8 mouse cellular contexts compared by ENCODE assay signal in the genomic region with DNA sequence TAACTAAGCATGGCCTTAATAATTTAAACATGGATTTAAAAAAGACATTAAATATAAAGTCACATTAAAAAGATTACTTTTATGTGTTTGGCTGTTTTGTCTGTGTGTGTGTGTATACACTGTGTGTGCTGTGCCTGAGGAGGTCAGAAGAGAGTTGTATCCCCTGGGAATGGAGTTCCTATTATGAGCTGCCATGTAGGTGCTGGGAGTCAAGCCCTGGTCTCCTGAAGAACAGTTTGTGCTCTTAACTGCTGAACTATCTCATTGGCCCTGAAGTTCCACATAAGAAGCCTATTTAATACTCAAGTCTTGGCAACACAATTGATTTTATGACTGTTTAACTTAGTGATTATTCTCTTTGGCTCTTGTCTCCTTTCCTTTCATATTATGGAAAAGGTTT. TPM values are rescaled to one million over a fixed set of nuclear protein-coding genes. Genes with fewer than 3 reads are reported as not detected.
DNase-seq lines count a peak whose midpoint lies in the region; ATAC-seq and TF ChIP-seq lines count a peak whose summit lies in the region.

No protein-coding gene starts in this region.

- peak overlapping the region; percentile 100 for H3K9ac ChIP-seq in heart, embryonic 15.5 days
- peak overlapping the region; percentile 98; the same call in 1 of the 2 replicates for H3K9ac ChIP-seq in hindbrain, embryonic 12.5 days
- H3K9ac ChIP-seq in midbrain, embryonic 12.5 days (replicated peaks) = peak overlapping the region; percentile 97

- peaks cover 32% of the 10 kb centered on the region for H3K4me1 ChIP-seq in heart, embryonic 15.5 days (replicated peaks)
- H3K4me1 ChIP-seq in bone marrow, adult 2 months (ENCODE audit: control insufficient read depth, insufficient read depth, low read length) = peaks cover 4% of the 10 kb centered on the region
- H3K4me1 ChIP-seq in hindbrain, embryonic 12.5 days = peaks cover 31% of the 10 kb centered on the region
- H3K4me1 ChIP-seq in midbrain, embryonic 12.5 days = peaks cover 37% of the 10 kb centered on the region

- peak overlapping the region; percentile 77 for H3K4me2 ChIP-seq in heart, embryonic 15.5 days
- peak overlapping the region; percentile 92 for H3K4me2 ChIP-seq in hindbrain, embryonic 12.5 days (replicated peaks)
- peak overlapping the region; percentile 93 for H3K4me2 ChIP-seq in midbrain, embryonic 12.5 days (replicated peaks)

- no peak overlapping the region for H3K27ac ChIP-seq in heart, embryonic 15.5 days
- H3K27ac ChIP-seq in bone marrow, adult 2 months (ENCODE audit: control insufficient read depth, insufficient read depth, low read depth, low read length, poor library complexity) = no peak overlapping the region
- no peak overlapping the region for H3K27ac ChIP-seq in hindbrain, embryonic 12.5 days
- no peak overlapping the region for H3K27ac ChIP-seq in midbrain, embryonic 12.5 days (replicated peaks)

- DNase-seq in heart, adult 9 months (ENCODE audit: low spot score in 2 of 2) = no peak
- no peak for DNase-seq in adrenal gland, postnatal 14 days
- DNase-seq in ovary, postnatal 36 days (ENCODE audit: low spot score) = no peak
- no peak for DNase-seq in right cerebral cortex, adult 18-20 months

- H3K4me3 ChIP-seq in heart, embryonic 15.5 days = peak overlapping the region; percentile 99
- H3K4me3 ChIP-seq in bone marrow, adult 2 months (replicated peaks; ENCODE audit: control insufficient read depth, low read depth, low read length) = peak overlapping the region; percentile 53
- peak overlapping the region; percentile 98 for H3K4me3 ChIP-seq in hindbrain, embryonic 12.5 days
- H3K4me3 ChIP-seq in midbrain, embryonic 12.5 days = peak overlapping the region; percentile 98

- no peaks in the 10 kb centered on the region for H3K27me3 ChIP-seq in heart, embryonic 15.5 days
- no peaks in the 10 kb centered on the region for H3K27me3 ChIP-seq in hindbrain, embryonic 12.5 days
- H3K27me3 ChIP-seq in midbrain, embryonic 12.5 days = no peaks in the 10 kb centered on the region

- no peak for TF ChIP-seq CTCF in bone marrow, adult 2 months (IDR thresholded peaks at IDR 0.05; ENCODE audit: control insufficient read depth, insufficient read depth, low read length)

- TF ChIP-seq POLR2A in bone marrow, adult 2 months (IDR thresholded peaks at IDR 0.05; ENCODE audit: borderline replicate concordance, control insufficient read depth, low read depth, low read length) = no peak

- H3K9me3 ChIP-seq in heart, embryonic 15.5 days (replicated peaks) = no peaks in the 10 kb centered on the region
- no peaks in the 10 kb centered on the region for H3K9me3 ChIP-seq in hindbrain, embryonic 12.5 days (replicated peaks)
- H3K9me3 ChIP-seq in midbrain, embryonic 12.5 days = no peaks in the 10 kb centered on the region

- H3K36me3 ChIP-seq in heart, embryonic 15.5 days = no peaks in the 10 kb centered on the region
- H3K36me3 ChIP-seq in hindbrain, embryonic 12.5 days = no peaks in the 10 kb centered on the region
- no peaks in the 10 kb centered on the region for H3K36me3 ChIP-seq in midbrain, embryonic 12.5 days

- no peak for ATAC-seq in heart, embryonic 15.5 days (replicated peaks; ENCODE audit: insufficient number of reproducible peaks, insufficient read depth, low FRiP score, low read depth)
- no peak for ATAC-seq in hindbrain, embryonic 12.5 days (ENCODE audit: low FRiP score)
- ATAC-seq in midbrain, embryonic 12.5 days (ENCODE audit: low FRiP score, low read depth) = no peak

RNA-seq across cellular contexts. Expression of gene Msl2, which starts 3.6 kb away (rescaled TPM):
- polyA plus RNA-seq in heart, embryonic 15.5 days (2015; fragmentation: Nextera tagmentation; extraction: Ambion mirVana) = 3.4 and 3.6 TPM in 2 replicates
- polyA plus RNA-seq in bone marrow, adult 2 months (2011; ENCODE audit: insufficient read depth, insufficient read length, low replicate concordance, missing spikeins) = 17.5 and 28.9 TPM in 2 replicates
- 9.6 and 11.7 TPM in 2 replicates for polyA plus RNA-seq in hindbrain, embryonic 12.5 days (2016; fragmentation: Nextera tagmentation; extraction: Ambion mirVana)
- polyA plus RNA-seq in midbrain, embryonic 12.5 days (2016; fragmentation: Nextera tagmentation; extraction: Ambion mirVana) = 8.5 and 9.7 TPM in 2 replicates
- total RNA-seq in adrenal gland, postnatal 14 days (2021) = 42.5 and 47.4 TPM in 2 replicates

RNA-seq across cellular contexts. Expression of gene Pccb, which starts 42.8 kb away (rescaled TPM):
- 22.3 and 23.0 TPM in 2 replicates for polyA plus RNA-seq in heart, embryonic 15.5 days (2015; fragmentation: Nextera tagmentation; extraction: Ambion mirVana)
- 12.3 and 19.1 TPM in 2 replicates for polyA plus RNA-seq in bone marrow, adult 2 months (2011; ENCODE audit: insufficient read depth, insufficient read length, low replicate concordance, missing spikeins)
- 19.2 and 21.5 TPM in 2 replicates for polyA plus RNA-seq in hindbrain, embryonic 12.5 days (2016; fragmentation: Nextera tagmentation; extraction: Ambion mirVana)
- polyA plus RNA-seq in midbrain, embryonic 12.5 days (2016; fragmentation: Nextera tagmentation; extraction: Ambion mirVana) = 16.9 and 19.1 TPM in 2 replicates
- 201 and 211 TPM in 2 replicates for total RNA-seq in adrenal gland, postnatal 14 days (2021)
